In genomic region chrX:114558141-114558540, GRCm38 (mm10) we compare ENCODE assay signal across 11 mouse cellular contexts.
DNase-seq lines count a peak whose midpoint lies in the region; ATAC-seq and TF ChIP-seq lines count a peak whose summit lies in the region.
"Had no signal": no experiment of that assay in that cellular context is flagged by ENCODE, and none has a peak within 500 bp of the region (broad histone marks: within the 10 kb centered on the region; RNA-seq: fewer than 3 reads in every experiment).

No protein-coding gene starts in this region.

- no peak overlapping the region for H3K4me3 ChIP-seq in forebrain, embryonic 14.5 days (ENCODE audit: low read depth, low read length)
- no peak overlapping the region for H3K4me3 ChIP-seq in forebrain, embryonic 13.5 days
- H3K4me3 ChIP-seq: kidney, embryonic 15.5 days had no signal

- H3K4me1 ChIP-seq in forebrain, embryonic 14.5 days (ENCODE audit: control insufficient read depth, insufficient read depth, low read length) = no peaks in the 10 kb centered on the region
- H3K4me1 ChIP-seq in forebrain, embryonic 13.5 days = no peaks in the 10 kb centered on the region
- H3K4me1 ChIP-seq: kidney, embryonic 15.5 days had no signal

- H3K27ac ChIP-seq in forebrain, embryonic 14.5 days (ENCODE audit: low read depth, low read length) = no peak overlapping the region
- no peak overlapping the region for H3K27ac ChIP-seq in forebrain, embryonic 13.5 days
- H3K27ac ChIP-seq: kidney, embryonic 15.5 days had no signal

- no peaks in the 10 kb centered on the region for H3K36me3 ChIP-seq in forebrain, embryonic 14.5 days (ENCODE audit: control insufficient read depth, insufficient read depth, low read length)
- H3K36me3 ChIP-seq in forebrain, embryonic 13.5 days (ENCODE audit: poor library complexity, severe bottlenecking) = no peaks in the 10 kb centered on the region
- H3K36me3 ChIP-seq: G1E; kidney, embryonic 15.5 days had no signal

- no peaks in the 10 kb centered on the region for H3K9me3 ChIP-seq in forebrain, embryonic 14.5 days (replicated peaks; ENCODE audit: control insufficient read depth, low read length)
- H3K9me3 ChIP-seq in forebrain, embryonic 13.5 days (replicated peaks) = no peaks in the 10 kb centered on the region
- H3K9me3 ChIP-seq: G1E; kidney, embryonic 15.5 days had no signal

- WGBS in forebrain, embryonic 14.5 days = 34% methylated on average over 3 of the region's 3 CpGs
- whole genome bisulfite sequencing in forebrain, embryonic 13.5 days = 37% methylated on average over 3 of the region's 3 CpGs

- TF ChIP-seq POLR2A in brain, embryonic 14.5 days (IDR thresholded peaks at IDR 0.05; ENCODE audit: borderline replicate concordance, extremely low read depth, insufficient read depth, insufficient read length, poor library complexity, severe bottlenecking) = no peak

- no peak for TF ChIP-seq CTCF in brain, embryonic 14.5 days (IDR thresholded peaks at IDR 0.05; ENCODE audit: borderline replicate concordance, extremely low read depth, insufficient read depth, insufficient read length)

- ATAC-seq in forebrain, embryonic 14.5 days = no peak
- no peak for ATAC-seq in forebrain, embryonic 13.5 days
- no peak for ATAC-seq in inflammation-experienced regulatory T-cells, adult 6 months
- ATAC-seq in frontal cortex, adult (ENCODE audit: low TSS enrichment) = no peak

- no peak overlapping the region for H3K9ac ChIP-seq in forebrain, embryonic 14.5 days (ENCODE audit: low read length)
- H3K9ac ChIP-seq in forebrain, embryonic 13.5 days = no peak overlapping the region
- H3K9ac ChIP-seq: kidney, embryonic 15.5 days had no signal

- DNase-seq in forebrain, embryonic 14.5 days (ENCODE audit: low spot score) = peak; percentile 61
- peak; percentile 11 to 40 for DNase-seq in left cerebral cortex, postnatal 14 days (ENCODE audit: low spot score in 2 of 2)
- DNase-seq in left cerebral cortex, postnatal 4 days = no peak
- peak; percentile 32 for DNase-seq in A20 (ENCODE audit: low read depth, low spot score)
- peak; percentile 56 for DNase-seq in brain, embryonic 14.5 days (ENCODE audit: low read depth)
- DNase-seq: gastrocnemius, postnatal 10 days had no signal

- intact Hi-C loops in left cerebral cortex, postnatal 14 days (cut with DNase I) = loop anchor here (2.0 kb wide), 1 partner anchor 233 kb away; no protein-coding TSS in a partner anchor
- intact Hi-C loops in left cerebral cortex, postnatal 4 days (cut with DNase I) = loop anchor here (10.0 kb wide), 1 partner anchor 233 kb away; no protein-coding TSS in a partner anchor

- H3K27me3 ChIP-seq in forebrain, embryonic 14.5 days (replicated peaks; ENCODE audit: control insufficient read depth, insufficient read depth, low read length) = no peaks in the 10 kb centered on the region
- H3K27me3 ChIP-seq in forebrain, embryonic 13.5 days = no peaks in the 10 kb centered on the region
- H3K27me3 ChIP-seq: kidney, embryonic 15.5 days had no signal

- H3K4me2 ChIP-seq in forebrain, embryonic 14.5 days (ENCODE audit: low read length) = no peak overlapping the region
- no peak overlapping the region for H3K4me2 ChIP-seq in forebrain, embryonic 13.5 days
- H3K4me2 ChIP-seq: kidney, embryonic 15.5 days had no signal
